Mouse (Mus musculus): ENCODE measurements around the gene Dnajc15.

Dnajc15 gene

GRCm38 (mm10) chr14:77860841-77861560 lies 13.9 kb downstream of the Dnajc15 start:
- DNase-seq (ENCODE audit: low spot score in 2 of 2), result no peak

- no peak for DNase-seq (ENCODE audit: low spot score in 2 of 2)
These were observed 15.0 kb downstream of the Dnajc15 start for GRCm38 (mm10) chr14:77859894-77860293.

DNA sequence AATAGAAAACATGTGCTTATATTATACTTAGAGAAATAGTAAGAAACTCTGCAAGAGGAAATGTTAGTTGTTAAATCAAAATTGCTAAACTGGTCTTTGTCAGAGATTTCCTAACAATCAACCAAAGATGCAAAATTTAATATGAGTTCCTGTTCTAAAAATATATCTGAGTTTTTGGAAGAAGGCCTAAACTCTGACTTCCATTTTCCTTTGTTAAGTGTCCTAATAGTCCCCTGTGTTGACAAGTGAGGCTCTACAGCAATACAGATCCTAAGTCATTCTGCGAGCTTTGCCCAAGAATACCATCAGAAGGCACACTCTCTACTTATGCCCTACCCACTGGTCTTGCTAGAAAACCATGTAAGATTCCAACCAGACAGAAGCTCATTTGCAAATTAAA lies 21.0 kb downstream of the Dnajc15 start:
- DNase-seq (ENCODE audit: low spot score in 2 of 2), result no peak

DNA sequence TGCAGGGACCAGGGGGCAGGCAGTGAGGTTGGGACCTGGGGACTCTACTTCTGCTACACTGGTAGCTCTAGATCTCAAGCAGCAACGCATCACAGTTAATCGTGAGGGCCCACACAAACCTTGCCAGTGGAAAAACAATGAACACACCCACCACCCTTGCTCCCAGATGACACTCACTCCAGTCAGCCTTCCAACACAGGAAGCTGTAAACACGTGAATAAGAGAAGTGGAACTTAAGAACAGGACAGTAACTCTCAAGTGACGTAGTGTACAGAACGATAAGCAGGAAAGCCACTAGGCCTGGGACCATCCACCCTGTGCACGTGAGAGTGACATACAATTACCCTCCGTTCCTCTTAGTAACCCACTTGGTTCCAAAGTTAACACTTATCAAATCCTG lies 25.1 kb downstream of the Dnajc15 start:
- no peak for DNase-seq (ENCODE audit: low spot score in 2 of 2)

DNA sequence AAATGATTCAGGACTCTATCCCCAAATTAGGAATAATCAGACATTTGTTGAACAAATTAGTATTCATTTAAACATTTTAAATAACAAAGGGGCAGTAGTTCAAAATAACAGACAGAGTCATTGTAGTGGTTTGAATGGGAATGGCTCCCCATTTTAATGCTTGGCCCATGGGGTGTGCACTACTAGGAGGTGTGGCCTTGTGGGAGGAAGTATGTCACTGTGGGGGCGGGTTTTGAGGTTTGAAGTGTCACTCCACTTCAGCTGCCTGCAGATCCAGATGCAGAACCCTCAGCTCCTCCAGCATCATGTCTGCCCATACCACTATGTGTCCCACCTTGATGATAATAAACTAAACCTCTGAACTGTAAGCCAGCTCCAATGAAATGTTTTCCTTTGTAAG lies 26.6 kb downstream of the Dnajc15 start:
- DNase-seq (ENCODE audit: low spot score in 2 of 2), result no peak

DNA sequence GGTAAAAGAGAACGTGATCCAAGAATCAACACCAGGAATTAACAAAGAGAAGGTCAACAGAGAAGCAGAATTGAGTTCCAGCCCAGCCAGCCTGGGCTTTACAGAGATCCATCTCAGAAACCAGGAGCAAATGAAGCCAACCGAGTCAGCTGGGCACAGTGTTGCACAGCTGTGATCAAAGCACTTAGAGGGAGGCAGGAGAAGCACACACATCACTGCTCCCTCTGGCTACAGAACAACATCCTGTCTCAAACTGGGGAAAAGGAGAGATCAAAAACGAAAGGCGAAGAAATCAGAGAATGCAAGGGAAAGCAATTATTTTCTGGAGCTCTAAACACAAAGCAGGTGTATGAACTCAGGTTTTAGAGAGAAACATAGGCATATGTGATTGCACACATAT lies 28.7 kb downstream of the Dnajc15 start:
- no peak for DNase-seq (ENCODE audit: low spot score in 2 of 2)

DNA sequence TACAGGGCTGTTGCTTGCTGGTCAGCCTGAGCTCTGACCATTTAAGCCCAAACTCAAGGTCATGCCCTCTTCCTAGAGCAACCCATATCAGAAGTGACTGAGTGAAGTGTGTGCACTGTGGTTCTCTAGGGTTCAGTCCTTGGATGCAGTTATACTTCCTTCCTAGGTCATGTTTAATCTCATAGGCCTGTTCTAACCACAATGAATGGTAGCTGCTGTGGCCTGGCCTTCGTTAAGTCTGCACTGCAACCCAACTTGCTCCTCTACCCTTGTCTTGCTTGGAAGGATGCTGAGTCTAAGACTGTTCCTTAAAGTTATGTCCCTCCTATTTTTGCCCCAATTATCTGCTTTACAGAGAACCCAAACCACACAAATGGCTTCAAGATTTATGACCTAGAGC lies 29.4 kb downstream of the Dnajc15 start:
- DNase-seq (ENCODE audit: low spot score in 2 of 2), result no peak

DNA sequence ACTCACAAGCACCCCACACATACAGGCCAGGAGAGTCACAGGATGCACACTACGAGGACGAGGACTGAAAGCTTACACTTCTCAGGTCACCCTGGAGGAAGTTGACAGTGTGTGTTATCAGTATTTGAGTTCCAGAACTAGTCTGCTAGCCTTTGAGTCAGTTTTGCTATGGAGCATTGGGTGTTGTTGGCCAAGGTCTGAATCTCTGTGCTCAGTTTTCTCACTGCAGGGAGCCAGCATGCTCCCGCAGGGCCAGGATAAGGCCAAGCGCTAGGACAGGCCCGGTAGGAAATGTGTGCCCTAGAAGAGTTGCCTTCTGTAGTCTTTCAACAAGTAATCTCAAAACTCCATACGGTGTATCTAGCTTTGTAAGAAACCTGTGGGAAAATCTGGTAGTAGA lies 34.4 kb downstream of the Dnajc15 start:
- DNase-seq (ENCODE audit: low spot score in 2 of 2), result no peak

DNA sequence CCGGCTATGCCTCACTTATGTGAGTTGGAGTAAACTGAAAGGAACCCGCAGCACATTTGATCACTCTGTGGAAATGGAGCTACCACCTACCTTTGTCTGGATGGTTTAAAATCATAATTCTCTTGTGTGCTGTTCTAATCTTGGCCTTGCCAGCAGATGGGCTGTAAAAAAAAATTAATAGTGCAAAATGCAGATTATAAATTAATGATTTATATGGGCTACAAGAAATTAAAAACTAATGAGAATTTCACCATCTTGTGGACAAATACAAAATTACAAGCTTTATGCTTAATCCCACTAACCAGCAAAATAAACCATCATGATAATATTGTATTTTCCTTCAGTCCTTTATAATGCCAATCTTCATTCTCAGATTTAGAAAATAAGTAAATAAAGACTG lies 34.8 kb downstream of the Dnajc15 start:
- no peak for DNase-seq (ENCODE audit: low spot score in 2 of 2)

GRCm38 (mm10) chr14:77836794-77837193 lies 38.1 kb downstream of the Dnajc15 start:
- no peak for DNase-seq (ENCODE audit: low spot score in 2 of 2)

GRCm38 (mm10) chr14:77832359-77832758 lies 42.6 kb downstream of the Dnajc15 start:
- no peak for DNase-seq (ENCODE audit: low spot score in 2 of 2)

DNA sequence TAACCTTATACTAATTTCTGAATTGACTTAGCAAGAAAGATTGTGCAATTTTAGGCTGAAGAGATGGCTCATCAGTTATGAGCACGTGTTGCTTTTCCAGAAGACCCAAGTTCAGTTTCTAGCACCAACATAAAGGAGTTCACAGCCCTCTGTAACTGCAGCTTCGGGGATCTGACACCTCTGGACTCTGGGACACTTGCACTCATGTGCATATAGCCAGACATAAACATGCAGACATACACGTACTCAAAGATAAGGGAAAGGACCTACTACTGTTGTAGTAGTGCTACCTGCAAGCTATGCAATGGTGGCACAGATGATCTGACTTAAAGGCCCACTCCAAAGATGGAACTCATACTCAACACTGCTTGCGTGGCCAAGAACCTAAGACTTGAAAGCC lies 43.0 kb downstream of the Dnajc15 start:
- no peak for DNase-seq (ENCODE audit: low spot score in 2 of 2)

GRCm38 (mm10) chr14:77829673-77830072 lies 45.3 kb downstream of the Dnajc15 start:
- DNase-seq (ENCODE audit: low spot score in 2 of 2), result no peak

- no peak for DNase-seq (ENCODE audit: low spot score in 2 of 2)
These were observed 49.0 kb downstream of the Dnajc15 start for GRCm38 (mm10) chr14:77825891-77826290.

GRCm38 (mm10) chr14:77825121-77825520 lies 49.8 kb downstream of the Dnajc15 start:
- no peak for DNase-seq (ENCODE audit: low spot score in 2 of 2)

GRCm38 (mm10) chr14:77819841-77820240 lies 55.1 kb downstream of the Dnajc15 start:
- no peak for DNase-seq (ENCODE audit: low spot score in 2 of 2)

- DNase-seq (ENCODE audit: low spot score in 2 of 2), result no peak
These were observed 57.4 kb downstream of the Dnajc15 start for GRCm38 (mm10) chr14:77817561-77817960.

GRCm38 (mm10) chr14:77814935-77815334 lies 60.0 kb downstream of the Dnajc15 start:
- DNase-seq (ENCODE audit: low spot score in 2 of 2), result no peak

GRCm38 (mm10) chr14:77812890-77813289 lies 62.0 kb downstream of the Dnajc15 start:
- no peak for DNase-seq (ENCODE audit: low spot score in 2 of 2)

GRCm38 (mm10) chr14:77811466-77811865 lies 63.5 kb downstream of the Dnajc15 start:
- no peak for DNase-seq (ENCODE audit: low spot score in 2 of 2)

- no peak for DNase-seq (ENCODE audit: low spot score in 2 of 2)
These were observed 67.1 kb downstream of the Dnajc15 start for GRCm38 (mm10) chr14:77807836-77808235.

DNA sequence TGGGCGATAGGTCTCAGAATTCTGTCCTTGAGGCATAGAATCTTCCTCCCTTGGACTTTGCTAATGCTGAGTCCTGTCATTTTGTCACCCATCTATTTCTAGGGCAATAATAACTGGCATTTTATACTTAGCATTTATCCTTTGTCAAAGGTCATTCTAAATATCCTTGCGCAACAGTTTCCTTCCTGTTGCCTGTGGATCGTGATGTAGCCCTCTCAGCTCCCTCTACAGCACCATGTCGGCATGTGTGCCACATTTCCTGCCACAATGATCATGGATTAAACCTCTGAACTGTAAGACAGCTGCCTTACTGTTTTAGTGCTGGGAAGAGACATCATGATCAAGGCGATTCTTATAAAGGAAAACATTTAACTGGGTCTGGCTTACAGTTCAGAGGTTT lies 68.6 kb downstream of the Dnajc15 start:
- no peak for DNase-seq (ENCODE audit: low spot score in 2 of 2)

DNA sequence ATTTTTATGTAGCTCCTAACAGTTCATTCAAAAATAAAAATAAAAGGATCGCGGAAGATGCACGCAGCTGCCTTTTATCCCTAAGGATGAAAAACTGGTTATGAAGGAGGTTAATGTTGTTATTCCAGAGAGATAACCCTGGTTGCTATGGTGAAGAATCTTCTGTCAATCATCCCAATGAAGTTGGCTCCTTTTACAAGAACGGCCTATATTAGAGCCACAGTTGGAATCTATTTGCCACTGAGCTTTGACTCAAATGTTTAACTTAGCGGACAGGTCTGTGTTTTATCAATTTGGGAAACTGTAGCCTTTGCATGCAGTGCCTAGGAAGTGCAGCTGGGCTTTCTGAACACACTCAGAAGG lies 72.7 kb downstream of the Dnajc15 start:
- no peak for DNase-seq (ENCODE audit: low spot score in 2 of 2)

- DNase-seq (ENCODE audit: low spot score in 2 of 2), result no peak
These were observed 73.2 kb downstream of the Dnajc15 start for GRCm38 (mm10) chr14:77801571-77802267.
